Mouse (Mus musculus): ENCODE data around the gene Ankrd11.

Ankrd11 gene

GRCm38 (mm10) chr8:122926782-122927181, 115.3 kb downstream of the Ankrd11 start:
- no peak for DNase-seq (ENCODE audit: low spot score in 2 of 2)

- DNase-seq (ENCODE audit: low spot score in 2 of 2), result no peak
Observed at GRCm38 (mm10) chr8:122925939-122926722, 115.9 kb downstream of the Ankrd11 start.

GRCm38 (mm10) chr8:122924091-122924490, 118.0 kb downstream of the Ankrd11 start:
- no peak for DNase-seq (ENCODE audit: low spot score in 2 of 2)

GRCm38 (mm10) chr8:122923431-122924090, 118.5 kb downstream of the Ankrd11 start:
- no peak for DNase-seq (ENCODE audit: low spot score in 2 of 2)

GRCm38 (mm10) chr8:122922945-122923344, 119.1 kb downstream of the Ankrd11 start:
- DNase-seq (ENCODE audit: low spot score in 2 of 2), result no peak

- no peak for DNase-seq (ENCODE audit: low spot score in 2 of 2)
Observed at GRCm38 (mm10) chr8:122920890-122921289, 121.2 kb downstream of the Ankrd11 start.

GRCm38 (mm10) chr8:122918438-122919107, 123.5 kb downstream of the Ankrd11 start:
- no peak for DNase-seq (ENCODE audit: low spot score in 2 of 2)

- no peak for DNase-seq (ENCODE audit: low spot score in 2 of 2)
Observed at GRCm38 (mm10) chr8:122917531-122918392, 124.3 kb downstream of the Ankrd11 start.

GRCm38 (mm10) chr8:122916766-122917165, 125.3 kb downstream of the Ankrd11 start:
- no peak for DNase-seq (ENCODE audit: low spot score in 2 of 2)

GRCm38 (mm10) chr8:122912871-122913270, 129.2 kb downstream of the Ankrd11 start:
- DNase-seq (ENCODE audit: low spot score in 2 of 2), result no peak

GRCm38 (mm10) chr8:122912150-122912549, 129.9 kb downstream of the Ankrd11 start:
- no peak for DNase-seq (ENCODE audit: low spot score in 2 of 2)

GRCm38 (mm10) chr8:122906463-122907021, 135.5 kb downstream of the Ankrd11 start:
- DNase-seq (ENCODE audit: low spot score in 2 of 2), result peak; percentile 90 to 91

GRCm38 (mm10) chr8:122905346-122905745, 136.7 kb downstream of the Ankrd11 start:
- DNase-seq (ENCODE audit: low spot score in 2 of 2), result no peak

- DNase-seq (ENCODE audit: low spot score in 2 of 2), result no peak
Observed at GRCm38 (mm10) chr8:122904496-122904895, 137.6 kb downstream of the Ankrd11 start.

- DNase-seq (ENCODE audit: low spot score in 2 of 2), result no peak
Observed at GRCm38 (mm10) chr8:122903002-122903401, 139.1 kb downstream of the Ankrd11 start.

- no peak for DNase-seq (ENCODE audit: low spot score in 2 of 2)
Observed at GRCm38 (mm10) chr8:122902581-122902980, 139.5 kb downstream of the Ankrd11 start.

- no peak for DNase-seq (ENCODE audit: low spot score in 2 of 2)
Observed at GRCm38 (mm10) chr8:122901892-122902515, 140.1 kb downstream of the Ankrd11 start.

- no peak for DNase-seq (ENCODE audit: low spot score in 2 of 2)
Observed at GRCm38 (mm10) chr8:122901476-122901875, 140.6 kb downstream of the Ankrd11 start.

- DNase-seq (ENCODE audit: low spot score in 2 of 2), result no peak
Observed at GRCm38 (mm10) chr8:122899085-122899484, 143.0 kb downstream of the Ankrd11 start.

- DNase-seq (ENCODE audit: low spot score in 2 of 2), result no peak
Observed at GRCm38 (mm10) chr8:122898473-122898872, 143.6 kb downstream of the Ankrd11 start.

GRCm38 (mm10) chr8:122898018-122898417, 144.1 kb downstream of the Ankrd11 start:
- DNase-seq (ENCODE audit: low spot score in 2 of 2), result no peak

All from right cerebral cortex, postnatal 10 days (tissue).